Mouse (Mus musculus) cortical plate, adult 2 months (tissue): Measurements from ENCODE around the gene Fbxl8. TPM values are rescaled to one million over a fixed set of nuclear protein-coding genes. Genes with fewer than 3 reads are reported as not detected.
A peak's percentile ranks its signal among the peaks of the same experiment; 100 is the strongest.

Experiments
- H3K27ac ChIP-seq: fragments of 200-500 bp; 2 replicates; pipeline ENCODE4 v1.5.1; 2012; ENCODE audit warnings: low read length, control low read depth, inconsistent platforms; ENCODE audit not compliant: insufficient read depth
- H3K4me1 ChIP-seq: fragments of 200-500 bp; 2 replicates; pipeline ENCODE4 v1.6.1; 2011; ENCODE audit warnings: low read length; ENCODE audit not compliant: control insufficient read depth, insufficient read depth
- H3K4me3 ChIP-seq: fragments of 200-500 bp; 2 replicates; pipeline ENCODE4 v1.5.1; 2011; ENCODE audit warnings: mild to moderate bottlenecking, low read length, control low read depth; ENCODE audit not compliant: insufficient read depth
- CTCF ChIP-seq: fragments of 200-500 bp; IDR thresholded peaks from 2 replicates; pipeline ENCODE4 v1.5.1; 2011; ENCODE audit warnings: mild to moderate bottlenecking, control low read depth, low read length; ENCODE audit not compliant: insufficient read depth; ENCODE audit errors: extremely low read depth
- POLR2A ChIP-seq: fragments of 200-500 bp; IDR thresholded peaks from 2 replicates; pipeline ENCODE4 v1.6.1; 2011; ENCODE audit warnings: mild to moderate bottlenecking, low read length, control low read depth; ENCODE audit not compliant: insufficient read depth; ENCODE audit errors: extremely low read depth
- polyA plus RNA-seq: library from polyadenylated mRNA; depleted of rRNA; stranded (reverse); fragments of >200 nt; gene quantifications from 2 replicates; pipeline ENCODE4 v1.2.3, GENCODE M21; 2012

The Fbxl8 gene
- polyA plus RNA-seq, 1 experiment = 2.2 TPM

DNA sequence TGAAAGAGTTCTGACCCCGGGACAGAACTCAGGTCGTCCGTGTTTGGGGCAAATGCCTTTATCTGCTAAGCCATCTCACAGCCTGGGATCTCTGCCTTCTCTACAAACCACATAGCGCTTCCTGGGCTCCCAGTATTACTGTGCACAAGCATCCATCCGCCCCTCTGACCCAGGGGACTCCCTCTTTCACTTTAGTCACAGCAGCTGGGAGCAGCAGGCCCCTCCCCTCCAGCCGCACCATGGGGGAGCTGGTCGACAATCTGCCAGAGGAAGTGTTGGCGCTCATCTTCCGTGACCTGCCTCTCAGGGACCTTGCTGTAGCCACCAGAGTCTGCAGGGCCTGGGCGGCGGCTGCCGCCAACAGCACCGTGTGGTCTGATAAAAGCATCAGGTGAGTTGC lies 2.3 kb downstream of the Fbxl8 start:
- no peaks in the 10 kb centered on the region; the same call in 1 of the 2 replicates for H3K4me1 ChIP-seq
- TF ChIP-seq POLR2A (no peak), CTCF (no peak)
- H3K4me3 ChIP-seq = no peak overlapping the region
- no peak overlapping the region for H3K27ac ChIP-seq

- H3K27ac ChIP-seq = peak overlapping the region; percentile 79; the same call in 1 of the 2 replicates
- no peak for TF ChIP-seq CTCF
- peak; percentile 73; the same call in 1 of the 2 replicates for TF ChIP-seq POLR2A
Measured at GRCm38 (mm10) chr8:105268342-105269074, 4.1 kb downstream of the Fbxl8 start.

GRCm38 (mm10) chr8:105269075-105269458 lies 4.6 kb downstream of the Fbxl8 start:
- Histone ChIP-seq H3K27ac (peak overlapping the region; percentile 79), H3K4me3 (peak overlapping the region; percentile 25), H3K4me1 (no peaks in the 10 kb centered on the region; the same call in 1 of the 2 replicates)
- no peak for TF ChIP-seq CTCF
- TF ChIP-seq POLR2A = no peak

More at GRCm38 (mm10) chr8:105268342-105269074, 4.1 kb downstream of the Fbxl8 start:
- Histone ChIP-seq H3K4me3 (peak overlapping the region; percentile 25), H3K4me1 (no peaks in the 10 kb centered on the region; the same call in 1 of the 2 replicates)

DNA sequence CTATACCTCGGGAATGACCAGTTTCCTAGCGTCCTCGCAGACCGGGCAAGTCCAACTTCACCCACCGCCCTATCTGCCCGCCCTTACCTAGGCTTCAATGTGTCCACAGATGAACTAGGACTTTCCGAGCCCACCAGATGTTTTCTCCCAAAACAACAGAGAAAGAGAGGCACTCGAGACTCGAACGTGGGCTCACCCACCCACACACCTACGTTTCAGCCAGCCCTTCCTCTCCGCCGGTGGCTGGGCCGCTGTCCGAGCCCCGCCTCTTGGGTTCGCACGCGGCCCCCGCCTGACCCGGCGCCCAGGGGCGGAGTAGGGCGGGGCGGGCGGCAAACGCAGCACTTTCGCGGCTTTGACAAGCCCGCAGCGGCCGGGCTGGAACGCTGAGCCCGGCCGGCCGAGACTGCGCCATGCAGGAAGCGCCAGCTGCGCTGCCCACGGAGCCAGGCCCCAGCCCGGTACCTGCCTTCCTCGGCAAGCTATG lies 5.1 kb downstream of the Fbxl8 start, which contains the start of gene Hsf4:
Gene Hsf4, plus strand, starts transcription at position 341 of the 487 bp plus-strand sequence.
- Histone ChIP-seq H3K27ac (peak within 1 kb of the TSS; percentile 79), H3K4me1 (no peaks in the 10 kb centered on the region; the same call in 1 of the 2 replicates), H3K4me3 (peak within 1 kb of the TSS; percentile 25)
- no peak for TF ChIP-seq CTCF
- TF ChIP-seq POLR2A = 0 out of 2 replicates have a peak, but pooled peaks have one; percentile 33

DNA sequence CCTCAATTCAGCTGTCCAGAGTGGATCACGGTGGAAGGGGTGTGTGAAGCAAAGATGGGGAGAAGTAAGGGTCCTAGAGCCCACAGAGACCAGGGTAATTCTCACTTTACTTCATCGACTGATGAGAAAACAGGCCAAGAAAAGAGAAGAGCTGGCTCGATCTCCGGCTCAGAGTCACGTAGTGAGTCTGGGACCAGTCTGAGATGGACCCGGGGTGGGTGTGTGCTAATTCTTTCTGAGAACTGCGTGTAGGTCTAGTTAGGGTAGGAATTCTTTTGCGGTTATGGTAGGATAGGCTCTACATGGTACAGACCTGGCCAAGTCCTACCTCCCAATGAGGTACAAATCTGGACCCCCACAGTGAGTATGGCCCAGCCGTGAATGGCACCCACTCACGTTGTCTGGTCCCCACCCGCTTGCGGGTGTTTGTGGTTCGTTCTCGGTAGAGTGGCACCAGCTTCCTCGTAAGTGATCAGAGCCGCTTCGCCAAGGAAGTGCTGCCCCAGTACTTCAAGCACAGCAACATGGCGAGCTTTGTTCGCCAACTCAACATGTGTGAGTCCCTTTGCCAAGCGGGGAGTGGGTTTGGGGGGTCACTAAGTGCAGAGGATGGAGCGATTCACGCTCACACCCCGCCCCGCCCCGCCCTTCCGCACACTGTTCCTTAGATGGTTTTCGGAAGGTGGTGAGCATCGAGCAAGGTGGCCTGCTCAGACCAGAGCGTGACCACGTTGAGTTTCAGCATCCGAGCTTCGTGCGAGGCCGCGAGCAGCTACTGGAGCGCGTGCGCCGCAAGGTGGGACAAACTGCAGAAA lies 5.9 kb downstream of the Fbxl8 start:
- TF ChIP-seq POLR2A (no peak), CTCF (no peak)
- Histone ChIP-seq H3K27ac (no peak overlapping the region), H3K4me1 (no peaks in the 10 kb centered on the region; the same call in 1 of the 2 replicates), H3K4me3 (peak overlapping the region; percentile 25)

GRCm38 (mm10) chr8:105270916-105271186 lies 6.4 kb downstream of the Fbxl8 start:
- H3K4me3 ChIP-seq = no peak overlapping the region; the same call in 1 of the 2 replicates

GRCm38 (mm10) chr8:105275387-105275786 lies 10.9 kb downstream of the Fbxl8 start:
- Histone ChIP-seq H3K27ac (no peak overlapping the region), H3K4me3 (no peak overlapping the region; the same call in 1 of the 2 replicates), H3K4me1 (peaks cover 3% of the 10 kb centered on the region; the same call in 1 of the 2 replicates)
- TF ChIP-seq POLR2A = no peak
- TF ChIP-seq CTCF = no peak

More at GRCm38 (mm10) chr8:105270916-105271186, 6.4 kb downstream of the Fbxl8 start:
- TF ChIP-seq POLR2A (no peak), CTCF (no peak)
- Histone ChIP-seq H3K27ac (no peak overlapping the region), H3K4me1 (no peaks in the 10 kb centered on the region; the same call in 1 of the 2 replicates)

DNA sequence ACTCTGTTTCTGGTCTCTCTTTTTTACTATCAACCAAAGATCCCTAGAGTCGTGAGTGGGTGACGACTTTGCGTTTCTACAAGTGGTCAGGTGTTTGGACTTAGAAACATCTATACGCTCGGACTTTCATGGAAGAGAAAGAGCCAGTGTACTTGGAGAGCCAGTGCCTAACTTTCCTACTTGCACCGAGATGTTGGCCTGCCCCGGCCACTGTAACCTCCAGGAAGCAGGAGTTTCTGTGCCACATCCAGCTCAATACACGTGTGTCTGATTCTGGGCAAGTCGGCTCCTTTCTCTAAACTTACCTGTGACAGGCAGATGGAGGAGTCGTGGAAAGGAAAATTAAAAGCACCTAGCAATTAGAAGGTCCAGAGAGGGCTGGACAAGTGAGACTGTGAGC lies 11.4 kb downstream of the Fbxl8 start, which contains the start of gene Nol3:
Gene Nol3, plus strand, starts transcription at position 301 of the 400 bp plus-strand sequence.
- TF ChIP-seq POLR2A (no peak), CTCF (no peak)
- Histone ChIP-seq H3K4me3 (peak within 1 kb of the TSS; percentile 52), H3K27ac (no peak within 1 kb of the TSS)

More for the DNA sequence above, 11.4 kb downstream of the Fbxl8 start, which contains the start of gene Nol3:
- peaks cover 3% of the 10 kb centered on the region; the same call in 1 of the 2 replicates for H3K4me1 ChIP-seq
